ENCODE assay signal across 8 mouse cellular contexts in the genomic region with DNA sequence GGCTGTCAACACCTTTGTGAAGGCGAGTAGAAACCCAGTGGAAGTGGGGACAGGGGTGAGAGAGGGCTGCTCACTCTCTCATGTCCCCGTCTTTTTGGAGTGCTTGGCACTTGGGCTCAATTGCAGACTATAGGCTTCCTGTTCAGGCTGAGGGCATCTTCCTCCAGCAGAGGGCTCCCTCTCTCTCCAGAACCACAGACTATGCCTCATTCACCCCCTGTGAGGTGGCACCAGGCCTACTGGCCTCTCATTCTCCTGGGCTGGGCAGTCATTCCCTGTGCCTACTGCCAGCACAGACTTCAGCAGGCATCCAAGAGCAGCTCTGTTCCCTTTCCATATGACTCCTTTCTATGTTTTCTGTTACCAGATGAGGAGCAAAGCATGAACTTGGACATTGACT. TPM values are rescaled to one million over a fixed set of nuclear protein-coding genes. Genes with fewer than 3 reads are reported as not detected.
A peak's percentile ranks its signal among the peaks of the same experiment; 100 is the strongest.
DNase-seq lines count a peak whose midpoint lies in the region; ATAC-seq and TF ChIP-seq lines count a peak whose summit lies in the region.

No protein-coding gene starts in this region.

- peaks cover 92% of the 10 kb centered on the region for H3K36me3 ChIP-seq in forebrain, embryonic 10.5 days (replicated peaks)
- peaks cover 3% of the 10 kb centered on the region; the same call in 1 of the 2 replicates for H3K36me3 ChIP-seq in forebrain, embryonic 11.5 days (ENCODE audit: control insufficient read depth, insufficient read depth, low read length)
- H3K36me3 ChIP-seq in heart, embryonic 16.5 days (ENCODE audit: control insufficient read depth, insufficient read depth): peaks cover 39% of the 10 kb centered on the region
- H3K36me3 ChIP-seq in lung, postnatal 0 days (ENCODE audit: insufficient read depth, low read length): peaks cover 21% of the 10 kb centered on the region

- no peak overlapping the region for H3K4me2 ChIP-seq in forebrain, embryonic 11.5 days (ENCODE audit: low read depth, low read length, severe bottlenecking)
- H3K4me2 ChIP-seq in heart, embryonic 16.5 days (ENCODE audit: low read depth, low read length): no peak overlapping the region
- H3K4me2 ChIP-seq in lung, postnatal 0 days (replicated peaks; ENCODE audit: low read depth, low read length): no peak overlapping the region

- DNase-seq in forebrain, embryonic 10.5 days (ENCODE audit: extremely low spot score, low spot score): peak; percentile 17
- DNase-seq in forebrain, embryonic 11.5 days (ENCODE audit: low spot score): no peak
- peak; percentile 18 for DNase-seq in ZHBTc4 (ENCODE audit: low read depth, low spot score)
- DNase-seq in embryo, embryonic 10 days (ENCODE audit: low spot score): peak; percentile 46
- DNase-seq in layer of hippocampus, adult 2 months (ENCODE audit: low spot score in 2 of 2): peak; percentile 81 to 86
- DNase-seq in lung, postnatal 0 days (ENCODE audit: low spot score): peak; percentile 64
- peak; percentile 27 for DNase-seq in spleen, postnatal 36 days (ENCODE audit: low spot score in 2 of 2)

- no peaks in the 10 kb centered on the region for H3K4me1 ChIP-seq in forebrain, embryonic 10.5 days
- H3K4me1 ChIP-seq in forebrain, embryonic 11.5 days (replicated peaks; ENCODE audit: control insufficient read depth, insufficient read depth, low read length): no peaks in the 10 kb centered on the region
- no peaks in the 10 kb centered on the region for H3K4me1 ChIP-seq in heart, embryonic 16.5 days (ENCODE audit: control insufficient read depth, insufficient read depth, low read length)
- H3K4me1 ChIP-seq in lung, postnatal 0 days (ENCODE audit: insufficient read depth, low read depth, low read length): no peaks in the 10 kb centered on the region

- H3K4me3 ChIP-seq in forebrain, embryonic 10.5 days: no peak overlapping the region
- no peak overlapping the region for H3K4me3 ChIP-seq in forebrain, embryonic 11.5 days (ENCODE audit: low read depth, low read length)
- no peak overlapping the region for H3K4me3 ChIP-seq in heart, embryonic 16.5 days (ENCODE audit: low read length)
- no peak overlapping the region for H3K4me3 ChIP-seq in layer of hippocampus, adult 2 months
- no peak overlapping the region for H3K4me3 ChIP-seq in lung, postnatal 0 days (ENCODE audit: low read depth, low read length)

- no peaks in the 10 kb centered on the region for H3K27me3 ChIP-seq in forebrain, embryonic 10.5 days (ENCODE audit: poor library complexity, severe bottlenecking)
- H3K27me3 ChIP-seq in forebrain, embryonic 11.5 days (ENCODE audit: control insufficient read depth, insufficient read depth, low read length): no peaks in the 10 kb centered on the region
- H3K27me3 ChIP-seq in heart, embryonic 16.5 days (ENCODE audit: control insufficient read depth, insufficient read depth, low read length): no peaks in the 10 kb centered on the region
- H3K27me3 ChIP-seq in lung, postnatal 0 days (replicated peaks; ENCODE audit: insufficient read depth, low read length): no peaks in the 10 kb centered on the region

- TF ChIP-seq EP300 in lung, postnatal 0 days (IDR thresholded peaks at IDR 0.05): no peak

- ATAC-seq in forebrain, embryonic 11.5 days (replicated peaks; ENCODE audit: low FRiP score): no peak
- ATAC-seq in heart, embryonic 16.5 days (replicated peaks; ENCODE audit: extremely low read depth, insufficient read depth, low FRiP score): peak; percentile 66; the same call in 1 of the 2 replicates
- ATAC-seq in lung, postnatal 0 days: peak; percentile 69

- WGBS in forebrain, embryonic 10.5 days: 58% methylated on average over 2 of the region's 2 CpGs
- 52% methylated on average over 2 of the region's 2 CpGs for WGBS in forebrain, embryonic 11.5 days
- 33% methylated on average over 2 of the region's 2 CpGs for WGBS in heart, embryonic 16.5 days
- WGBS in lung, postnatal 0 days: 42% methylated on average over 2 of the region's 2 CpGs

- no peak overlapping the region for H3K9ac ChIP-seq in forebrain, embryonic 11.5 days (ENCODE audit: low read length)
- H3K9ac ChIP-seq in heart, embryonic 16.5 days (ENCODE audit: low read length): no peak overlapping the region
- H3K9ac ChIP-seq in lung, postnatal 0 days (replicated peaks; ENCODE audit: low read depth): no peak overlapping the region

- peak; percentile 93 for TF ChIP-seq CTCF in layer of hippocampus, adult 2 months (conservative IDR thresholded peaks at IDR 0.05)
- TF ChIP-seq CTCF in lung, postnatal 0 days (IDR thresholded peaks at IDR 0.05): peak; percentile 75

- H3K27ac ChIP-seq in forebrain, embryonic 10.5 days: no peak overlapping the region
- H3K27ac ChIP-seq in forebrain, embryonic 11.5 days (ENCODE audit: low read depth, low read length): no peak overlapping the region
- no peak overlapping the region for H3K27ac ChIP-seq in heart, embryonic 16.5 days (ENCODE audit: low read length)
- peak overlapping the region; percentile 73 for H3K27ac ChIP-seq in layer of hippocampus, adult 2 months
- no peak overlapping the region for H3K27ac ChIP-seq in lung, postnatal 0 days (ENCODE audit: low read length)

- H3K9me3 ChIP-seq in forebrain, embryonic 10.5 days: no peaks in the 10 kb centered on the region
- no peaks in the 10 kb centered on the region for H3K9me3 ChIP-seq in forebrain, embryonic 11.5 days (ENCODE audit: control insufficient read depth, low read length)
- no peaks in the 10 kb centered on the region for H3K9me3 ChIP-seq in heart, embryonic 16.5 days (replicated peaks; ENCODE audit: control insufficient read depth, low read length)
- no peaks in the 10 kb centered on the region for H3K9me3 ChIP-seq in lung, postnatal 0 days (ENCODE audit: low read length)

RNA-seq across cellular contexts. Expression of a gene that starts 29.1 kb away (rescaled TPM):
- 61.5 and 64.3 TPM in 2 replicates for polyA plus RNA-seq in forebrain, embryonic 10.5 days (2016; fragmentation: Nextera tagmentation; extraction: Ambion mirVana)
- 59.2 and 66.4 TPM in 2 replicates for polyA plus RNA-seq in forebrain, embryonic 11.5 days (2014; fragmentation: Nextera tagmentation; extraction: Ambion mirVana)
- polyA plus RNA-seq in heart, embryonic 16.5 days (2015; fragmentation: Nextera tagmentation; extraction: Ambion mirVana): 44.4 and 45.1 TPM in 2 replicates
- total RNA-seq in layer of hippocampus, adult 2 months (2021): 100 to 1,000 TPM; 144 to 147 TPM
- 27.3 and 28.3 TPM in 2 replicates for polyA plus RNA-seq in lung, postnatal 0 days (2015; fragmentation: Nextera tagmentation; extraction: Ambion mirVana)

RNA-seq across cellular contexts. Expression of a gene that starts 42.2 kb away (rescaled TPM):
- 0.60 and 0.77 TPM in 2 replicates for polyA plus RNA-seq in forebrain, embryonic 10.5 days (2016; fragmentation: Nextera tagmentation; extraction: Ambion mirVana)
- polyA plus RNA-seq in forebrain, embryonic 11.5 days (2014; fragmentation: Nextera tagmentation; extraction: Ambion mirVana): 0.23 and 0.99 TPM in 2 replicates
- polyA plus RNA-seq in heart, embryonic 16.5 days (2015; fragmentation: Nextera tagmentation; extraction: Ambion mirVana): 0.62 and 1.4 TPM in 2 replicates
- 10 to 100 TPM; 87.7 to 95.3 TPM for total RNA-seq in layer of hippocampus, adult 2 months (2021)
- polyA plus RNA-seq in lung, postnatal 0 days (2015; fragmentation: Nextera tagmentation; extraction: Ambion mirVana): 2.3 and 2.5 TPM in 2 replicates

RNA-seq across cellular contexts. Expression of a gene that starts 49.4 kb away (rescaled TPM):
- 20.0 and 20.9 TPM in 2 replicates for polyA plus RNA-seq in forebrain, embryonic 10.5 days (2016; fragmentation: Nextera tagmentation; extraction: Ambion mirVana)
- 36.3 and 39.7 TPM in 2 replicates for polyA plus RNA-seq in forebrain, embryonic 11.5 days (2014; fragmentation: Nextera tagmentation; extraction: Ambion mirVana)
- 16.4 and 19.1 TPM in 2 replicates for polyA plus RNA-seq in heart, embryonic 16.5 days (2015; fragmentation: Nextera tagmentation; extraction: Ambion mirVana)
- total RNA-seq in layer of hippocampus, adult 2 months (2021): 10 to 100 TPM; 93.6 to 97.7 TPM
- 31.2 and 33.3 TPM in 2 replicates for polyA plus RNA-seq in lung, postnatal 0 days (2015; fragmentation: Nextera tagmentation; extraction: Ambion mirVana)
